Mouse (Mus musculus) kidney, postnatal 4 days (tissue): ENCODE measurements around the gene Foxo1.

Source experiments
- DNase-seq, 2 experiments: peaks; one replicate each; pipeline ENCODE4 v3.0.0; 2021; ENCODE audit warnings: mixed read lengths in 2 of 2

Foxo1 gene

DNA sequence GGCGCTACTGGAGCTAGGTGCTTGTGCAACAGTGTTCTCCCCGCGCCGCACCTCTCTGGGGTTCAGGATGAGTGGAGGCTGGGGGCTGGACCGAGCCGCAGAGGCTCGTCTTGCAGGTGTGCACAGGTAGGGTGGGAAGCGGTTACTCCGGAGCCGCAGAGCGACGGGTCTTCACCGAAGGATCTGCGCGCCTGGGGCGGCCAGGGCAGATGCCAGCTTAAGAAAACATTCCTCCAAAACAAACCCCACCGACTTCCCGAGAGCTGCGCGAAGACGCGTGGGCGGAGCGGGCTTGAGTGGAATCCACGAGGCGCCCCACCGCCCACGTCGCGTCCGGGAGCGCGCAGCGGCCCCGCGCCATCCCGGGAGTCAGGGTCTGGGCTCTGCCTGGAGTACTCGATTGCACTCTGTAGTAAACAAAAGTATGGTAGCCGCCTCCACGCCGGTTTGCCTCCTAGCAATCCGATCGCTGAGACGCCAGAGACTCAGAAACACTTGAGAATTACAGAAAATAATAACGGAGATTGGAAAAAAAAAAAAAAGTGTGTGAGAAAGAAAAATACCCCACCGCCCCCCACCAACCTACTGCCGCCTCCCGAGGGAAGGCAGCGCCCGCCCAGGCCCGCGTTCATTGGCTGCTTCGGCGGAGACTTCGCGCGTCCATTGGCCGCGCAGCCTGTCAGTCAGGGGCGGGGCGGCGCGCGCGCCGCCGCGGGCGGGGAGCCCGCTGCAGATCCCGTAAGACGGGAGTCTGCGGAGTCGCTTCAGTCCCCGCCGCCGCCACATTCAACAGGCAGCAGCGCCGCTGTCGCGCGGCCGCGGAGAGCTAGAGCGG is at the start of gene Foxo1:
TSS of gene Foxo1 (plus strand) at position 685 of the 835 bp plus-strand sequence.
- peak; percentile 94 to 96 for DNase-seq

DNA sequence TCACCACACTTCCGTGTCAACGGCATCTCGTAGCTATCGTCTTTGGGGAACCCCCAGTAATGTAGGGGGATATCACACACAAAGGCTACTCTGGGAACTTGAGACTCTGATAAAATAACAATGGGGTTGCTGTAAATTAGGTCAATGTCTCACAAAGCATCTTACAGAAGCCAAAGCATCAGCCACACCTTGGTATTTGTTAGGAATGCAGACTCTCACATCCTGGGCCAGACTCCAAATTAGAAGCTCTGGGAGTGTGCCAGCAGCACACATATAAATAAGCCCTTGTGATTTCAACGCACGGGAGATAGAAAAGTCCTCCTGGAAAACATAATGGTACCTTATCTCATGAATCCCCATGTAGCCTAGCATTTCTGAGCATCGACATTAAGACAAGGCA is 49.3 kb upstream of the Foxo1 start:
- peak; percentile 13 to 35 for DNase-seq

DNA sequence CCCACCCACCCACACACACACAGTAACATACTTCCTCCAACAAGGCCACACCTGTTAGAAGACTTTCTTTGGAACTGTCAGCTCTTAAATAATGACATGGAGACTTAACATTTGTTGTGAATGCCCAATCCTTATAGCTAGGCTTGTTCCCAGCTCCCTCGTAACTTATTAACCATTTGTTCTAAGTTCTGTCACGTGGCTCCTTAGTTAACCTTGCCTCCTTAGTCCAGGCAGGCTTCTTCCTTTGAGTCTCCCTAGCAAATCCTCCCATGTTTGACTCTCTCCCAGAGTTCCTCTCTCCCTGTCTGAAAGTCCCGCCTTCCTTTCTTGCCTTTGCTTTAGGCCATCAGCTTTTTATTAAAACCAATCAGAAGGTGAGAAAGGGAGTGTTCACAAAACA is 47.1 kb upstream of the Foxo1 start:
- no peak for DNase-seq

DNA sequence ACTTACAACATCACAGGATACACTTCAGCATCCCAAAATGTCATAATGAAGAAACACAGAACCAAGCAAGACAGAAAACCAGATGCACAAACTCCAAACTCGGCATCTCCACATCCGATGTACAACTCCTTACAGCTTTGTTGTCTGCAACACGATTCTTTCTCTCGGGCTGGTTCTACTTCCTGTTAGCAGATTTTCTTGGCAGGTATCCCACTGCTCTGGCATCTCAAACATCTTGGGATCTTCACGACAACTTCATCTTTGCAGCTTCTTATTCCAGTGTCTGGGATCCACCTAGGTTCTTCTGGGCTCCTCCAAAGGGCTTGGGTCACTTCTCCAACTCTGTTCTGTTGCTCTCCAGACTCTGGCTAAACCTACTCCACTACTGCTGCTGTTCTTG is 46.2 kb upstream of the Foxo1 start:
- no peak for DNase-seq

DNA sequence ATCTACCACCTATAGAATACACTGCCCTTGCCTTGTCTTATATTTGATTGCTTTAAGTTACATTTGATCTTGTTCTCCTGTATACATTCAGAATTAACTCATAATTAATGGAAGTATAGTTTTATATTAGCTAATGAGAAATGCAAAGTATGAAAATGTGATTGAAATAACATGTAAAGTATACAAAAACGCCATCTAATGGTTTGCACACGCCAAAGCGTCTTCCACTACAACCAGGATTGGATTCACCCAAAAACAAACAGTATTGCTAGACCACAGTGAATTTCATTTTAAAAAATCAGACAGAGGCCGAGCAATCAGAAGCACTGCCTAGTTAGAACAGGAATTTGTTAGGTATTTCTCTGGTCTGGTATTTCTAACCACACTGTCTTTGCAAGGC is 31.6 kb upstream of the Foxo1 start:
- no peak for DNase-seq

DNA sequence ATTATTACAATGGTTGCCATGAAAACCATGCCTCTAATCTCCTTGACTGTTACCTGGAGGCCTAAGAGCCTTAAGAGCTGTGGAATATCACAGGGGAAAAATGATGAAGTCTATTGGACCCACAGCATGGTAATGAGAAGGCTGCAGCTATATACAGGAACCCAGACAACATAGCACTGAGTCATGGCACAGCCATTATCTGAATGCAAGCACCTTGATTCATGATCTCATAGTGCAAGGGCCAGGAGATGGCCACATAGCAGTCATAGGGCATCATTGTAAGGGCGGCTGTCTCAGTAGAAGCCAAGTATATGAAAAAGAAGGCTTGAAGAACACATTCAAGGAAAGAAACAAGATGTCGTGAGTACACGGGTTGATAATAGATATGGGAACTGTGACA is 31.0 kb upstream of the Foxo1 start:
- DNase-seq = no peak

DNA sequence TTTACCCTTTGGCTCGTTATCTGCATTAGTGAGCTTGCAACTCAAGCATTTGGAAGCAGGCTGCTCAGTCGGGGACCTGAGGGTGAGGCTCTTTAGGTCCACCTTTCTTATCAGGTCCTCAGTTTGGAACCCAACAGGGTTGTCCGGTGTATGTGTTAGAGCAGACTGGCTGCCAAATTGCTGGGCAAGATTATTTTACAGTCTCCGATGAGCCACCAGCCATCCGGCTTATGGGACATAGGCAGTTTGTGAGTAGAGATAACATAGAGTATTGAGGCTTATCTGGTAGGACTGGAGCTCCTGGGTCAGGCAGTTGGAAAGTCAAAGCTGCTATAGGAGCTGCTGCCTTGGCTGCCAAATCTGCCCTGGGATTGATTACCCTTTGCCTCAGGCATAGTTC is 27.1 kb upstream of the Foxo1 start:
- DNase-seq = no peak

DNA sequence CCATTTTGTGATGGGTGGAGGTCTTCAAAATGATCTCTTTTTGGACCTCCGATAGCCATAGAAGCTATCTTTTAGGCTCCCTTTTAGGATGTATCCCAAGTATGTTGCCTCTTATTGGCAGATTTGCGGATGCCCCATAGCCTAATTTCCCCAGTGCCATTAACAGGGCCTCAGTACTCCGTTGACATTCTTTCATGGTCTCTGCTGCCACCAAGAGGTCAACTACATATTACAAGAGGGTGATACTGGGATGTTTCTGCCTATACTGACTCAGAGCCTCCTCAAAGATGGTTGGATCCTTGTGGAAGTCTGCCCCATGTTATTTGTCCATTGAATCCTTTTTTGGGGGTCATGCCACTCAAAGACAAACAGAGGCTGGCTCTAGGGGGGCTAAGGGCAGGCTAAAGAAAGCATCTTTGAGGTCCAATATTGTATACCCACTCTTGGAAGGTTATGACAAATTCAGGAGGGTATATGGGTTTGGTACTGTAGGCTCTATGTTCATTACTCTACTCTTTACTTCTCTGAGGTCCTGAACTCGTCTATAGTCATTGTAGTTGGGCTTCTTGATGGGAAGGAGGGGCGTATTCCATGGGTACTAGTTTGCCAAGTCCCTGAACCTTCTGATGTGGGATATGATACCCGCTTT is 25.6 kb upstream of the Foxo1 start:
- peak; percentile 69 to 77 for DNase-seq

DNA sequence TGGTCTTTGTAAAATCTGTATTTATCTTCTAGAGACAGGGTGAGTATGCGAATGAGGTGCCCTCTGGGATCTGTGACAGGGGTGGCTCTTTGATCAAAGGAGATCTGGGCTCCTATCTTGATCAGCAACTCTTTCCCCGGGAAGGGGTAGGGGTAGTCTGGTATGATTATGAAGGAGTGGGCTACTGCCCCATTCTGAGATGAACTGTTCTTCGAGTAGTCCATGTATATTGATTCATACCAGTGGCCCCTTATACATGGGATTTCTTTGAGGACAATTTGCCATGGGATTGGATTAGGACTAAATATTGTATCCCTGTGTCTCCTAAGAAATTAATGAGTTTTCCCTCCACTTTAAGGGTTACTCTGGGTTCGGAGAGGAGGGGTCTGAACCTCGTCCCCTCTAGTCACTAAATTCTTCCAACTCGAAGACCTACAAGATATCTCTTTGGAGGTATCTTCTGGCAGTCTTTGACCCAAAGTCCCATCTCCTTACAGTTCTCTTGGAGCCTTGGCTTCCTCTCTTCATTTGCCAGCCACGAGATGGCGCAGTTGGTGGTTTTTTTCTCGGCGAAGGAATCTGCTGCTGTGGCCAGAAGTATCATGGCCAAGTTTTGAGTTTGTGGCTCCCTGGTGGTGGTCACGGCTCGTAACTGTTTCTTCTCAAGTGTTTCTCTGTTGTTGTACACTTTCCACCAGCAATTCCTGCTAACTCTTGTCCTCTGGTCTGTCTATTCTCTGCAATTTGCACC is 24.7 kb upstream of the Foxo1 start:
- DNase-seq = peak; percentile 68 to 71

DNA sequence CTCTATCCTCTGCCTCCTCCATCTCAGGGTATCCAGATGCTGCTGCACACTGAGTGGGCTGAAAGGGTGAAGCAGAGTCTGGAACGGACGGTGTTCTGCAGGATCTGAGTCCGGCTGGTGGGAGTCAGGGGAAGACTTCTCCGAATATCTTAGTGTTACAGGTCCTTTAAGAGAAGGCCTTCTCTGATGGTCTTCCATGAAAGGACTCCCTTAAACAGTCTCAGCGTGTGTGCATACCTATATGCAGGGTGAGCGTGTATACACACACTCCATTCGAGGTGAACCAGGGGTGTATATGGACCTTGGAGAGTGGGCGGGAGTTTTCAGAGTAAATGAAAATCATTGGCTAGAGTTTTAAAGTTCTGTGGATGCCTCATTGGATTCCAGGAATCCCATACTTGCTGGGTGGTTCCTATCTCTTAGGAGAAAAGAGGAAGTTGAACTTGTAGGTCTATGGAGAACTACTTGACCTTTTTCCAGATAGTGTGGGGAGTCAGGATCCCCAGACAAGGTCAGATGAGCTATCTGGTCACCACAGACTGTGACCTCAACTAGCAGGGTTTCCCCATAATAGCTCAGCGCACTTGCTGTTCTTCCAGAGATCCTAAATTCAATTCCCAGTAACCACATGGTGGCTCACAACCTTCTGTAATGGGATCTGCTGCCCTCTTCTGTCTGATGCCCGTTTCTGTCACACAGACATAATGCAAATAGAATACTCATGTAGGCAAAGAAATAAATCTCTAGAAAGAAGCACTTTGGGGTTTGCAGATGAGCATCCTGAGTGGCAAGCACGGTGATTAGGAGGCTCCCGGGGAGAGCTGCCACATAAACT is 21.9 kb upstream of the Foxo1 start:
- peak in 1 of 2 experiments; percentile 17 for DNase-seq

DNA sequence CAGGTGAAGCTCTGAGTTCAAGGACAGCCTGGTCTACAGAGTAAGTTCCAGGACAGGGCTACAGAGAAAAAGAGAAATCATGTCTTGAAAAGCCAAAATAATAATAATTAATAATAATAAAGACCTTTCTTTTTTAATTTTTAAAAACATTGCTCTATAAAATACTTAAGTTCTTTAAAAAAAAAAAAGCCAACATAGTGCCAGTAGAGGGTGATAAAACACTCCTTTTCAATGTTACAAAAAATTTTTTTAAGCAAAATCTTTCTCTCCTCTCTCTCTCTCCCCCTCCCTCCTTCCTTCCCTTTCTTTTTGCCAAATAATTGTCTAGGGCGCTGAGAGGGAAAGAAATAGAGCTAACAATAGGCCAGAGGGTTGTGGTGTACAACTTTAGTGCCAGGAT is 17.0 kb upstream of the Foxo1 start:
- DNase-seq = no peak

DNA sequence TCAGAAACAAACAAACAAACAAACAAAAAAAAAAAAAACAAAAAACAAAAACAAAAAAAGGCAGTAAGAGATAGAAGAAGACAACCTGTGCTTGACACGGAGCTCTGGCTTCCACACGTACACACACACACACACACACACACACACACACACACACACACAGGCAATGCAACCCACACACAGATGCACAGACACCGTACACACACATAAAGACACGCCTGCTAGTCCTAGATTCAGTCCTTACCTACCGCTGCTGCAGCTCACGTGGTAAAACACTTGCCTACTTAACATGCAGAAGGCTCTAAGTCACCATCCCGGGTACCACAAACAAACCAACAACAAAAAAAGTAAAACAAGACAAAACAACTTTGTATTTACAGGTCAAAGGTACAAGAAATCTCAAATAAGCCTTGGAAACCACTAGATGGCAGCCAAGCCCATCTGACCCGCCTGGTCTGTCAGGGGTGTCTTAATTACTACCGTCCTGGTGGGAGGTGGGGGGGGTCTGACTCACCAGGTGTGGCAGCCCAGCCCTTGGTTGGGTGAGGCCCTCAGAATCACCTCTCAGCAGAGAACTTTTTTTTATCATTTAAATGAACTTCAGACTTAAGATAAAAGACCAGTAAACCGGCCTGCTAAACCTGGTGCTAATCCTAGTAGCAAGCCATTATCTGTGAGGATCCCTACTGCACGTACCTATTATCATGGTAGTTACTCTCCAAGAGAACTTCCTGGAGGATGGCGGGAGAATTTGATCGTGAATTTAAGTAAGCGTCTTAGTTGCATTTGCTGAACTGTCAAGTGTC is 14.3 kb upstream of the Foxo1 start:
- DNase-seq = peak; percentile 58 to 68

DNA sequence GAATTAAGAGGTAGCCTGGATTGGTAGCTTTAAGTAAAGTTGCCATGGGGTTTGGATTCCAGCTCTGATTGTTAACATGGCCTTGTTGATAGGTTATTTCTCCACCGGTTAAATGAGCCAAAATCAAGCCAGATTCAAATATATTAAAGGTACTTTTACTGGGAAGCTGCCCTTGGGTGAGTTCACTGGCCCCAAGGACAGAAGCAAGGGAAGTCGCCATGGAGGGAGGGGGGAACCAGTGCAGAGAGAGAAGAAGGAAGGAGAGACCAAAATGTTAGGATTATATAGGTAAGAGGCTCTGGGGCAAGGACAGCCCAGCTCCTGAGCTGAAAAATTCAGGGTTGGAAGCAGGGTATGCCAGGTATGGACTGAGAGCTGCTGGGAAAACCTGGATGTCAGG is 13.6 kb upstream of the Foxo1 start:
- DNase-seq = no peak

DNA sequence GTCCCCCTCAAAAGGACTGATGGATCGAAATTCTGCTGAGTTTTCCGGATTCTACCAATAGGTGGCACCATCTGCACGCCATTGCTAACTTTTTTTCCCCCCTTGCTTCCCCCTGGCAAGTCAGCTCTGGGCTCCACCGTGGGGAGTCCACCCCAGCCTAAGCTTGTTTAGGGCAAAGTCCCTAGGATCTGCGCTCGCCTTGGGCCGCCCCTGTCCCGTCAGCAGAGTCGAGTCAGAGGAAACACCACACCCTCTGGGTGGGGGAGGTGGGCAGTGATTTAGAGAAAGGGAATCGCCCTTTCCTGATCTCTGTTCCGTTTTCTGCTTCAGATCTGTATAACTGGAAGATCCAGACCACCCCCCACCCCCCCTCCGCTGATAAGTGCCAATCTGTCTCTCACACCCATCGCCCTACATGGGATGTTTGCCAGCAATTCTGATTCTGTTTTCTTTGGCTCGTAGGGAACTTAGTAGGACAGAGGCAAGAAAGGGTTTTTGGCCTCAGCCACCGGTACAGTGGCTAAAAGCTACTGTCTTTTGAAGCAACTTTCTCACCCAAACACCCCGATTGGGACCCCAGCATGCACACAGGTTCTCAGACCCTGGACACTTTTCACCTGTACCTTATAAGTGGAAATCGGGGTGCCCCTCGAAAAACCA is 10.2 kb upstream of the Foxo1 start:
- DNase-seq = peak; percentile 72 to 75

DNA sequence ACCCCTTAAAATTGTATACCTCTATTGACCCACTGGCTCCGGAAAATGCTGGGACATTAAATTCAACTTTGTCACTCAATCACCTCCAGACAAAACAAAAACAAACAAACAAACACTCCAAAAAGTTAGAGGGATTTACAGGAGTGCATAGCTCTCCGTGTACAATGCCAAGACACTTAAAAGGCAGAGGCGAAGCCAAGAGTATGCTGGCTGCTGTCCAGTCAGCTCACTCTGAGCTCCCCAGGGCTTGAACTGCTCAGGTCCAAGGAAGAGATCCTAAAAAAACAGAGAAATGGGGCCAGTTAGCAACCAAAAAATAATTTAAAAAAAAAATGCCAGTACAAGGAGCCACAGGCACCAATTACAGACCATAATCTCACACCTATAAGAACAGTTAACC is 9.6 kb upstream of the Foxo1 start:
- peak; percentile 55 to 67 for DNase-seq

DNA sequence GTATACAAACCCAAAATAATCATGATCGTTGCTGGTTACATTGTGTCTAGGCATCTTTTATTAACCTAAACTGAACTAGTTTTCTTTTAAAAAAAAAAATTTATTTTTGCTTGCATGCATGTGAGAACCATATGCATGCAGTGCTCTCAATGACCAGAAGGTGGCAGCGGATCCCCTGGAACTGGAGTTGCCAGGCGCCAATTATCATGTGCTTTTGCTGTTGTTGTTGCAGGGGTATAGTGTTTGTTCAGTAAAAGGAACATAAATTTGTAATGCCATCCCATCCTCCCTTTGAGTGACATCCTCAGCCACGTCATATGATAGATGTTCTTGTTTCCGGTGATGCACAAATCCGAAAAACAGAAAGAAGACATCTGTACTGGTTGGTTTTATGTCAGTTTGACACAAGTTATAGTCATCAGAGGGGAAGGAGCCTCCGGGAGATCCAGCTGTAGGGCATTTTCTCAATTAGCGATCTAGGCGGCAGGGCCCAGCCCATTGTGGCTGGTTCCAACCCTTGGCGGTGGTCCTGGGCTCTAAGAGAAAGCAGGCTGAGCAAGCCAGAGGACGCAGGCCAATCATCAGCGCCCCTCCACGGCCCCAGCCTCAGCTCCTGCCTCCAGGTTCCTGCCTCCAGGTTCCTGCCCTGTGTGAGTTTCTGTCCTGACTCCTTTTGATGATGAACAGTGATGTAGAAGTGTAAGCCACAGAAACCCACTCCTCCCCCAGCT is 5.5 kb upstream of the Foxo1 start:
- DNase-seq = peak; percentile 90 to 91

DNA sequence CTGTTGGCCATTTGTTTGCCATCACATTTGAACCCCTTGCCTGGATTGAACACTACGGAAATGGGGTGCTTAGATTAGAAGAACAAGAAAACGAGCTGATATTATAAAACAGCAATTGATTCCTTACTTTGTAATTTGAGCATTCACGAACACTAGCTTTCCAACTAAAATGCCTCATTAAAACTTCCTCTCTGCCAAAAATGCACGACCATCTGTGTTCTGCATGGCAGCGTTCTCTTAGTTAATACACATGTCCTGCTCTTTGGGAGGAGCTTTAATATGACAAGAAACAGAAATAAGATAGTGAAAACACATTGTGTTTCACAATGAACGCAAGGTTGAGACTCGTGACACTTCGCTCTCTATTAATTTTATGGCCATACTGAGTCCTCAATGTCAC is 3.8 kb upstream of the Foxo1 start:
- DNase-seq = no peak

DNA sequence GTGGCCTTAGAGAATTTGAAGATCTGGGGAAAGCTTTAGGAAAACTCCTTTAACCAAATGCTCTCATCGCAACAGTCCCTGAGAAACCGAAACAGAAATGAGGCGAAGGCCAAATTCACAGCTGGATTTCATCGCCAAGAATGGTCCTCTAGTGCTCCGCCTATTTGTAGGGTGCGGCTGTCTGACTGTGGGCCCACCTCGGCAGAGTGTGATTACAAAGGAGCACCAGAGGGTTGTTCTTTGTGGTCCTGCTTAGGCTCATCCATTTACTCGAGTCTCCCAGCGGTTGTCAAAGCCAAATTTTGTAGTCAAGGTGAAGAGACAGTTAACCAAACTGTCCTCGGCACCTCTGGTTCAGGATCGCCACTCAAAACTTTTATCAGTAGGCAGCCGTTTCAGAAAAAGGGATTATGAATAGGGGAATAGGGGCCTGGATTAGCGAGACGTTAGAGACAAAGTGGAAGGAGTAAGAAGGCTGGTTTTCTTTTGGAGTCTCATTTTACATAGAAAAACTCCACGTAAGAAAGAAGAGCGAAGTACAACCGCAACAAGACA is 1.5 kb upstream of the Foxo1 start:
- peak; percentile 48 to 61 for DNase-seq

DNA sequence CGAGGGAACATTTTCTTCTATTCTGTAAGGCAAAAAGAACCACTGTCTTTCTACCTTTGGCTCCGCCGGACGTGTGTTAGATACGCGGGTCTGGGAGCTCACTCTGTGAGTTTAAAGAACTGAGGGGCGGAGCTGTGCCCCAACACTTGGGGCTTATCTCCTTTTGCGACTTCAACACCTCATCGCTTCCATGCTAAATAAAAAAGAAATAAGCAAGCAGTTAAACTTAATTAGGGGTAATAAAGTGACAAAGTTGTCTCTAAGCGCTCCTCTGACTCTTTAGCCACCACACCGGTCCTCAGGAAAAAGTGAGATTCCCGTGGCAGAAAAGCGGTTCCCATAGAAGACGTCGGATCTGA is 864 bp upstream of the Foxo1 start:
- peak in 1 of 2 experiments; percentile 22 for DNase-seq

DNA sequence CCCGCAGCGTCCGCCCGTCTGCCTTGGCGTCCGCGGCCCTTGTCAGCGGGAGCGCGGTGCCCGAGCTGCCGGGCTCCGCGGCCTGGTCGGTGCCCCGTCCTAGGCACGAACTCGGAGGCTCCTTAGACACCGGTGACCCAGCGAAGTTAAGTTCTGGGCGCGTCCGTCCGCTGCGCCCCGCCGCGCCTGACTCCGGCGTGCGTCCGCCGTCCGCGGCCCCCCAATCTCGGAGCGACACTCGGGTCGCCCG is 276 bp downstream of the Foxo1 start:
- no peak for DNase-seq
